Mouse (Mus musculus) forebrain, embryonic 10.5 days (tissue): ENCODE data around the gene Fam25c. TPM values are rescaled to one million over a fixed set of nuclear protein-coding genes. Genes with fewer than 3 reads are reported as not detected.

Experiments
- DNase-seq: peaks from one replicate; pipeline ENCODE4 v3.0.0-alpha.2; 2017; ENCODE audit warnings: low spot score; ENCODE audit errors: extremely low spot score
- H3K27ac ChIP-seq: fragments of 300-500 bp; sonication (generic); 2 replicates; pipeline ENCODE4 v1.5.1; 2016; ENCODE audit warnings: mild to moderate bottlenecking
- H3K27me3 ChIP-seq: fragments of 300-500 bp; sonication (generic); 2 replicates; pipeline ENCODE4 v1.6.1; 2016; ENCODE audit warnings: mild to moderate bottlenecking; ENCODE audit not compliant: poor library complexity, severe bottlenecking
- H3K36me3 ChIP-seq: fragments of 300-500 bp; sonication (generic); replicated peaks from 2 replicates; pipeline ENCODE4 v1.6.1; 2016; ENCODE audit warnings: mild to moderate bottlenecking, moderate library complexity
- H3K4me1 ChIP-seq: fragments of 300-500 bp; sonication (generic); 2 replicates; pipeline ENCODE4 v1.6.1; 2016
- H3K4me3 ChIP-seq: fragments of 300-500 bp; sonication (generic); 2 replicates; pipeline ENCODE4 v1.5.1; 2016; ENCODE audit warnings: mild to moderate bottlenecking, moderate library complexity
- H3K9me3 ChIP-seq: fragments of 300-500 bp; sonication (generic); 2 replicates; pipeline ENCODE4 v1.6.1; 2016; ENCODE audit warnings: mild to moderate bottlenecking, moderate library complexity
- WGBS: fragments of 180-500 bp; shearing (Covaris S2); methylation state at CpG from one replicate; pipeline ENCODE4 v1.1.7; 2016; 5-methylcytosine and 5-hydroxymethylcytosine counted together
- polyA plus RNA-seq: library from polyadenylated mRNA; unstranded; fragments of >200 nt; fragmentation: Nextera tagmentation; extraction: Ambion mirVana; gene quantifications from 2 replicates; pipeline ENCODE4 v1.2.1, GENCODE M21; 2016

The Fam25c gene
- polyA plus RNA-seq, 1 experiment from 2014 or later, result not detected

DNA sequence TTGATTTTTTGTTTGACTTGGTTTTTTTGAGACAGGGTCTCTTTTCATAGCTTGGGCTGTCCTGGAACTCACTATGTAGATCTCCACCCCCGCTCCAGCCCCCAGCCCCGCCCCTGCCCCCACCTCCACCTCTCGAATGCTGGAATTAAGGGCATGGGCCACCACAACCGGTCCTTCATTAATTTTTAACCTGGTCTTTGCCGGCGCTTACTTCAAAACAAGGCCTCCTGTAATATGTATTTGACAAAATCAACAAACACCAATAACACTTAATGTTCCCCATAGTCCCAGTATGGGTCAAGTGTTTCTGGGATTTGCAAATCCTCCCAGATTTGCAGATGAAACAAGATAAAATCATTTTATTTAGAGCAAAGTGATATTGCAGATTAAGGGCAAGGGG, 5.0 kb upstream of the Fam25c start:
- Histone ChIP-seq H3K4me3 (no peak overlapping the region), H3K9me3 (0 out of 2 replicates have a peak, but pooled peaks cover 3% of the 10 kb centered on the region), H3K4me1 (peaks cover 28% of the 10 kb centered on the region), H3K27ac (no peak overlapping the region), H3K27me3 (peaks cover 35% of the 10 kb centered on the region), H3K36me3 (no peaks in the 10 kb centered on the region)
- DNase-seq, result no peak
- WGBS, result 42% methylated on average over 6 of the region's 6 CpGs

DNA sequence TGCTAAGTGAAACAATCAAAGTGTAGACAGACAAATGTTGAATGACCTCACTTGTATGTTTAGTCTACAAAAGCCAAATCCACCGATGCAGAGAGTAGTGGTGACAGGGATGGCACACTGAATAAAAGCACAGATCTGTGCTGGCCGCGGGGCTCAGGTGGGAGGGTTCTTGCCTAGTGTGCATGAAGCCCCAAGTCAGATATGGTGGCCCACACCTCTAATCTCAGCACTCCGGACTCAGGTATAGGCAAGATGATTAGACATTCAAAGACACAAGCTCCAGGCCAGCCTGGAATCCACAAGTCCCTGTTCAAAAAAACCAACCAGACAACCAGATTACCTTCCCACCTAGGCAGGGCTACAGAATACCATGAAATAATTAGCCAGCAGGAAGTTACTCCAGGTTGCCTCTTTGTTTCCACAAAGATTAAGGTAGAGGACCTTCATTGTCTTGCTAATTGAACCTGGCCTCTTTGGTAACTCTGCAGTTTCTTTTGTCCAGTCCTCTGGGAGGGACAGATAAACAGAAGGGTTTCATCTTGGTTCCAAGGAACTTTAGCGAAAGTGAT, 4.5 kb upstream of the Fam25c start:
- 33% methylated on average over 5 of the region's 5 CpGs for WGBS

DNA sequence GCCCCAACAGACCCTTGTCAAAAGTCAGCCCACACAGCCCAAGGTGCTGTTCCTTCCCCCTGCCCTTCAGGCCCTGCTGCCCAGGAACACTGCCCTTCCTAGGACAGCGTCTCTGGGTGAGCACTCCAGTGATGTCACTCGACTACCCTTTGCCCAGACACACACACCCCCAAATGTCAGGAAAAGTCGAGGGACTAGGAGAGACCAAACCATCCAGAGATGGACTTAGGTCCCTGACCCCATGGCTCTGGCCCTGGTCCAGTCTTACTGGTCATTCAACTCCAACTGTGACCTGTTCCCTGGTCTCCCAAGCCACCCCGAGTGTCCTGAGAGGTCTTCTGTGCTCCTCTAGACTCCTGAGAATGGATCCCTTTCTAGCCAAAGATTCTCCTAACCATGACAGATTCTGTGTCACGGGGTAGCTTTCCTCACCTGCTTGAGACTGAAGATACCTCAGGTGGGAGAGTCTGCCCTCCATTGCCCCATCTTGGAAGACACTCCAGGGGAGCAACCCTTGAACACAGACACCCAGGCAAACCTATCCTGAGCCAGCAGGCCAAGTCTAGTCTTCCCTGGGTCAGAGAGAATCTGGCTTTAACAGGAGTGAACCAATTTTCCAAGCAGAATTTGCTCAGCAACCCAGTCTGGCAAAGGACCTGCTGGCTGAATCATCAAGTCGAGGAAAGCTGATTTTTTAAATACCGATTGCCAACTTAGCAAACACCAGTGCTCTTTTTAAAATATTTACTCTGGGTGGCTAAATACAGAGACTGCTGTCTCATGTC, 2.6 kb upstream of the Fam25c start:
- no peak for DNase-seq
- Histone ChIP-seq H3K27me3 (peaks cover 17% of the 10 kb centered on the region), H3K4me1 (peaks cover 17% of the 10 kb centered on the region), H3K4me3 (no peak overlapping the region), H3K9me3 (no peaks in the 10 kb centered on the region), H3K36me3 (no peaks in the 10 kb centered on the region), H3K27ac (no peak overlapping the region)
- 82% methylated on average over 7 of the region's 7 CpGs for WGBS

More for the DNA sequence above, 4.5 kb upstream of the Fam25c start:
- Histone ChIP-seq H3K27me3 (peaks cover 35% of the 10 kb centered on the region), H3K36me3 (no peaks in the 10 kb centered on the region), H3K4me1 (peaks cover 33% of the 10 kb centered on the region), H3K9me3 (no peaks in the 10 kb centered on the region), H3K27ac (no peak overlapping the region), H3K4me3 (no peak overlapping the region)
- DNase-seq, result no peak

DNA sequence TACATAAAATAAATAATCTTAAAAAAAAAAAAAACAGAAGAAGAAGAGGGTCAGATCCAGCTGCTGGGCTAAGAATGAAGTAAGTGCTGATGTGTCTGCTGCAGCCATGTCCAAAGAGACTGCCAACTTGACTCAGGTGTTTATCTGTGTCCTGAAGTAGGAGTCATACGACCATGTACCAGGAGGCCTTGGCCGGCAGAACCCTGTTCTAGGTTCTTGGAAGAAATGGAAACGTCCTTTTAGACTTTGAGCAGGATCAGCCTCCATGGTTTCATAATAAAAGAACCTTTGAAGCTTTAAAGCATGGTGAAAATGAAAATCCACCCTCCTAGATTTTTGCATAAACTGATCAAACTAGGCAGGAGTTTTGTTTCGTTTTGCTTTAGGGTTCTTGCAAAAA, 777 bp downstream of the Fam25c start:
- no peaks in the 10 kb centered on the region for H3K36me3 ChIP-seq
- no peak for DNase-seq
- no peaks in the 10 kb centered on the region for H3K27me3 ChIP-seq
- no peak overlapping the region for H3K4me3 ChIP-seq
- H3K27ac ChIP-seq, result no peak overlapping the region
- H3K9me3 ChIP-seq, result no peaks in the 10 kb centered on the region
- WGBS, result 86% methylated on average over 4 of the region's 4 CpGs
- peaks cover 22% of the 10 kb centered on the region for H3K4me1 ChIP-seq

DNA sequence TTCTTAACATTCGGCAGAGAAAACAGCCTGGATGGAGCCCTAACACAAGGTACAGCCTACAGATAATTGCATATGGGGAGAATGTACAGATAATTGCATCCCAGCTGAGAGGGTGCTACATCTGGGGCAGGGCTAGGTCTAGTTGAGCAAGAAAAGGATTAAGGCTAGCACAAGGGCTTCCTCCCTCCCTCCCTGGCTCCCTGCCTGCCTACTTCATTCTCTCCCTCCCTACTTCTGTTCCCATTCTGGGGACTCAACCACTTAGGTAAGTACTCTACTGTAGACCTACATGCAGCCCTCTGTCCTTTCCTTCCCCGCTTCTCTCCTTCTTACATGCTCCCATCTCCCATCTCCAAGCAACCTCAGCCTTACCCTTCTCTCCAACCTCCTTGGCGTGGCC, 1.9 kb downstream of the Fam25c start:
- Histone ChIP-seq H3K27ac (no peak overlapping the region), H3K36me3 (no peaks in the 10 kb centered on the region), H3K27me3 (no peaks in the 10 kb centered on the region), H3K9me3 (no peaks in the 10 kb centered on the region), H3K4me3 (no peak overlapping the region), H3K4me1 (peaks cover 13% of the 10 kb centered on the region)
- WGBS, result 92% methylated on average over 3 of the region's 3 CpGs
- DNase-seq, result no peak

DNA sequence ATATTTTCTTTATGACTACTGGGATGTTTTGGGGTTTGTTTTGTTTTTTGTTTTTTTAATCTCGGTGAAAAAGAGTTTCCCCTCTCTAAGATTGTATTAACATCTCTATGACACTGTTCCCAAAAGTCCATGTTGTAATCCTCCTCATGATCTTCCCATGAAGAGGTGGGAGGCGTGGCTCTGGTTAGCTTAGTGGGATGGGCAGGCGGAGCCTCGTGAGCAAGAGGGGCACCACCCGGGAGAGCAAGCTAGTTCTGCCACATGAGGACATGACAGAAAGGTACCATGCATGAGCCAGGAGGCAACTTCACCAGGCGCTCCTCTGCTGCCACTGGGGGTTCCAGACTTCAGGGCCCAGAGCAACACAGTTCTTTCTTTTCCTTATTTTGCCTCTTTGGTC, 2.7 kb downstream of the Fam25c start:
- Histone ChIP-seq H3K4me3 (no peak overlapping the region), H3K27me3 (no peaks in the 10 kb centered on the region), H3K27ac (no peak overlapping the region), H3K4me1 (peaks cover 13% of the 10 kb centered on the region), H3K36me3 (no peaks in the 10 kb centered on the region), H3K9me3 (no peaks in the 10 kb centered on the region)
- no peak for DNase-seq
- 74% methylated on average over 6 of the region's 6 CpGs for WGBS

DNA sequence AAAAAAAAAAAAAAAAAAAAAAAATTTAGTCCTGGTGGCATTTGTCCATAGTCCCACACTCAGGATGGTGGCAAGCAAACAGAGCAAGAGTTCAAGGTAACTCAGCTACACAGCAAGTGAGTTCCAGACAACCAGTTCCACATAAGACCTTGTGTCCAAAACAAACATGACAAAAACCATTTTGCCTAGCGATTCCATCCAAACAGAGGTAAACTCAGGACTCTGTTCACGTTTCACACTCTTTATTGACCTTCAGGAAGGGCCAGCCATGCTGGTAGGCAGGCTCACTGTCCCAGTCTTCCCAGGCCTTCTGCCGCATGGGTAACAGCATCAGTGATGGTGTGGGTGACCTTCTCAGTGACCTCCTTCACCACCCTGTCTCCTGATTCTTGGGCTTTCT, 3.6 kb downstream of the Fam25c start:
- H3K27ac ChIP-seq, result no peak overlapping the region
- WGBS, result 75% methylated on average over 3 of the region's 3 CpGs
- no peak for DNase-seq
- no peaks in the 10 kb centered on the region for H3K36me3 ChIP-seq
- H3K9me3 ChIP-seq, result no peaks in the 10 kb centered on the region
- H3K4me3 ChIP-seq, result no peak overlapping the region
- H3K4me1 ChIP-seq, result peaks cover 13% of the 10 kb centered on the region
- no peaks in the 10 kb centered on the region for H3K27me3 ChIP-seq

DNA sequence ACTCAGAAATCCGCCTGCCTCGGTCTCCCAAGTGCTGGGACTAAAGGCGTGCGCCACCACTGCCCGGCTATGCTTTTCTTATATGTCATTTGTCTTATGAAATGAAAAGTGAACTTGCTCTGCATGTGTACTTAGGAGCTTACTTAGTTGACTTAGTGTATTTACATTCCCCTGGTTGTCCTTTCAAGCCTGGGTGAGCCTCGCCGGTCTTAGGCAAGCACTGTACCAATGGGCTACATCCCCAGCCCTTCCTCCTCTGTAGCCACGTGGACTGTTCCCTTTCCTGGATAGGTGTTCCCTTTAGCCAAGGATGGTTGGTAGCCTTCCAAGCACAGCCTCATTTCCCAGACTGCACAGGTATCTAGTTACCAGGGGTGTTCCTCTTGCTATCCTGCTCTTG, 6.2 kb downstream of the Fam25c start:
- H3K4me1 ChIP-seq, result peaks cover 12% of the 10 kb centered on the region
- 90% methylated on average over 8 of the region's 8 CpGs for WGBS
- H3K27ac ChIP-seq, result no peak overlapping the region
- no peak overlapping the region for H3K4me3 ChIP-seq
- DNase-seq, result no peak
- H3K9me3 ChIP-seq, result no peaks in the 10 kb centered on the region
- H3K36me3 ChIP-seq, result peaks cover 9% of the 10 kb centered on the region
- no peaks in the 10 kb centered on the region for H3K27me3 ChIP-seq

DNA sequence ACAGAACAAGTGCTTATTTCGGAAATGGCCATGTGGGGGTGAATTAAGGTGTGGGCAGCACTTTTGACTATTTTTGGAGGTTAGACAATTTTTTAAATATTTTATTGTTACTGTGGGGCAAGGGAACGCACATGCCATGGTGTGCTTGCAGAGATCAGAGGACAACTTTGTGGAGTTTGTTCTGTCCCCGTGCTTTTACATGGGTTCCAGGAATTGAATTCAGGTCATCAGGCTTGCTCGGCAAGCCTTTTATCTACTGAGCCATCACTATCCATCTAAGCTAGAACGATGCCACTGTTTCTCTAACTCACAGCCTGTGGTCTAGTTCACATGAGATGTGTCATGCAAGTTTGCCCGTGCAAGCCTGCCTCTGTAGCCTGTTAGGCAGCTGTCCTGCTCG, 6.9 kb downstream of the Fam25c start:
- DNase-seq, result no peak
- WGBS, result 88% methylated on average over 7 of the region's 7 CpGs
- H3K4me1 ChIP-seq, result peaks cover 12% of the 10 kb centered on the region
- H3K36me3 ChIP-seq, result peaks cover 14% of the 10 kb centered on the region
- no peaks in the 10 kb centered on the region for H3K27me3 ChIP-seq
- no peak overlapping the region for H3K27ac ChIP-seq
- H3K4me3 ChIP-seq, result no peak overlapping the region
- H3K9me3 ChIP-seq, result no peaks in the 10 kb centered on the region

DNA sequence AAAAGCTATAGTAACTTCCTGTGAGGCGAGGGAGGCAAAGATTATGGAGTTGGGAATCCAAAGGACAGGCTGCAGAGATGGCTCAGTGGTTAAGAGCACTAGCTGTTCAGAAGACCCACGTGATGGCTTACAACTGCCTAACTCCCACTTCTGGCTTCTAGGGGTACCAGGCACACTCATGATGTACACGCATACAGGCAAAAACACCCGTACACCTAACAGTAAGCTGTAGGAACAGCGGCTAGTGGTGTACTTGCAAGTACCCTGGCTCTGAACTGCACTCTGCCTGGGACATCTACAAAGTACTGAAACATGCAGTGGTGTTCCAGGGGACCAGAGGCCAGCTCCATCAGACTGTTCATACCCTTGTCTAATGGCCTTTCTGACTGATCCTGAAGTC, 8.1 kb downstream of the Fam25c start:
- H3K4me1 ChIP-seq, result peaks cover 10% of the 10 kb centered on the region
- 93% methylated on average over 5 of the region's 5 CpGs for WGBS

DNA sequence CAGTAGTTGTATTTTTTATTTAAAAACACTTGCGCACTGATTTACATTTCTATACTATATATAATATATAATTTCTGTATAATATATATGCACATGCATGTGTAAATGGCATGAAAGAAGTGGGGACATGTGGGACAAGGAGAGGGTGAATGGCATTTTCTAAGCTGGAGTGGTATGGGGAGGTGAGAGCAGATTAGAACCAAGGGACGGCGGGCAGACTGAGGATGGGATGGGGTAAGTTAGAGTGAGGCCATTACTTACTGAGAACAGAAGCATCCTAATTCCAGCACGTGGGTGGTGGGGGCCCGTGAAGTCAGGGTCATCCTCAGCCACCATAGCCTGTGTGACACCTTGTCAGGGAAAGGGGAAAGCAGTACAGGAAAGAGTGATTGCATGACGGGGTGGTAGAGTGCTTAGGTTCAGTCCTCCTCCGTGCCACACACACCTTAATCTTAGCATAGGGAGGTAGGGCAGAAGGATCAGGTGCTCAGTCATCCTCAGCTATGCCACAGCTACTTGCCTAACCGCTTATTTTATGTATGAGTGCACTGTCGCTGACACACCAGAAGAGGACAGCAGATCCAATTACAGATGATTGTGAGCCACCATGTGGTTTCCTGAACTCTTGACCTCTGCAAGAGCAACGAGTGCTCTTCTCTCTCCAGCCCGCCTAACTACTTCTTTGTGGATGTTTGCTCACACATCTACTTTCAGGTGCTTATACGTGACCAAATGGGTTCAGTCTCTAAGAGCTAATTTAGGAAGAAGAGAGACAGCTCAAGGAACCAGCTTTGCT, 9.3 kb downstream of the Fam25c start:
- H3K36me3 ChIP-seq, result peaks cover 38% of the 10 kb centered on the region
- WGBS, result 64% methylated on average over 12 of the region's 12 CpGs
- no peaks in the 10 kb centered on the region for H3K27me3 ChIP-seq
- no peak for DNase-seq
- H3K9me3 ChIP-seq, result no peaks in the 10 kb centered on the region
- peak overlapping the region; percentile 40; the same call in 1 of the 2 replicates for H3K27ac ChIP-seq
- H3K4me3 ChIP-seq, result no peak overlapping the region
- H3K4me1 ChIP-seq, result 0 out of 2 replicates have a peak, but pooled peaks cover 5% of the 10 kb centered on the region

More for the DNA sequence above, 8.1 kb downstream of the Fam25c start:
- Histone ChIP-seq H3K27me3 (no peaks in the 10 kb centered on the region), H3K36me3 (peaks cover 27% of the 10 kb centered on the region), H3K27ac (no peak overlapping the region), H3K4me3 (no peak overlapping the region), H3K9me3 (no peaks in the 10 kb centered on the region)
- DNase-seq, result no peak

DNA sequence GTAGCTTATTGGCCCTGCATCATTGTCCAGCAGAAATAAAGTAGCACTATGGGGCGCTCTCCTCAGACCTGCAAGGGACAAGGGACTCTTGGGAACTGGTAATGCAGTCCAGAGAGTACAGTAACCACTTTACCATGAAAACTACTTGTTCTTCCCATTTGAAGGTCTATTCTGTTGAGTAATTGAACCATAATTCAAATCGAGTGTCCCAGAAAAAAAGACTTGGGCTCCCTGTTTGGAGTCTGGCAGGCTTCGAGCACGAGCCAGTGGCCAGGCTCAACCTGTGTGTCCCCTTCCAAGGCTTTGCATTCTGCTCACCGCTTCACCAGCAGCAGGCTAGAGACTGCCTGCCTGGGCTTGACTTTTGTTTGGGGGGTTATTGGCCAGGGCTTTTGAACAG, 10.9 kb downstream of the Fam25c start:
- H3K27me3 ChIP-seq, result no peaks in the 10 kb centered on the region
- H3K36me3 ChIP-seq, result peaks cover 52% of the 10 kb centered on the region
- no peaks in the 10 kb centered on the region for H3K9me3 ChIP-seq
- no peak overlapping the region for H3K4me3 ChIP-seq
- H3K4me1 ChIP-seq, result 0 out of 2 replicates have a peak, but pooled peaks cover 5% of the 10 kb centered on the region
- no peak overlapping the region for H3K27ac ChIP-seq
- WGBS, result 90% methylated on average over 5 of the region's 5 CpGs
- DNase-seq, result no peak

DNA sequence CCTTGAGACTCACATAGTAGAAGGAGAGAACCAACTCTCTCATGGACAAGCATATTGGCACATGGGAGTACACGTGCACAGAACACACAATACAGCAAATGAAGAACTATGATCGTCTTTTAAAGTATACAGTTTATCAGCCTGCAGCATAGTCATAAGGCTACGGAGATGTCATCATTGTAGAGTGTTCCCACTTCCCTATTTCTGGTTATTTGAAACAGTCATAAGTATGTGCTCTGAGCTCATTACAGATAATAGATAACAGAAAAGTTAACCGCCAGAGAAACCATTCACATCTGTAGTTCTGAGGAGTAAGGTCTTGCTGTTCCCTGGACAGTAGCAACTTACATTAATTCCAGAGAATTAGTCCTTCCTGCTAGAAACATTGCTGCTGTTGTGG, 12.2 kb downstream of the Fam25c start:
- no peak for DNase-seq
- Histone ChIP-seq H3K9me3 (no peaks in the 10 kb centered on the region), H3K27ac (no peak overlapping the region), H3K27me3 (no peaks in the 10 kb centered on the region), H3K4me1 (0 out of 2 replicates have a peak, but pooled peaks cover 5% of the 10 kb centered on the region), H3K4me3 (no peak overlapping the region), H3K36me3 (peaks cover 63% of the 10 kb centered on the region)
- 93% methylated on average over 4 of the region's 4 CpGs for WGBS
